Mouse (Mus musculus) olfactory bulb, adult 2 months (tissue): ENCODE measurements around the gene Rora.

Source experiments
- CTCF ChIP-seq: fragments of 200-500 bp; IDR thresholded peaks from 2 replicates; pipeline ENCODE4 v1.5.1; 2012; ENCODE audit warnings: low read depth, mild to moderate bottlenecking, low read length, moderate library complexity; ENCODE audit not compliant: insufficient read depth
- POLR2A ChIP-seq: fragments of 200-500 bp; IDR thresholded peaks from 2 replicates; pipeline ENCODE4 v1.6.1; 2012; ENCODE audit warnings: mild to moderate bottlenecking, low read depth, low read length, moderate library complexity; ENCODE audit not compliant: insufficient read depth

DNA sequence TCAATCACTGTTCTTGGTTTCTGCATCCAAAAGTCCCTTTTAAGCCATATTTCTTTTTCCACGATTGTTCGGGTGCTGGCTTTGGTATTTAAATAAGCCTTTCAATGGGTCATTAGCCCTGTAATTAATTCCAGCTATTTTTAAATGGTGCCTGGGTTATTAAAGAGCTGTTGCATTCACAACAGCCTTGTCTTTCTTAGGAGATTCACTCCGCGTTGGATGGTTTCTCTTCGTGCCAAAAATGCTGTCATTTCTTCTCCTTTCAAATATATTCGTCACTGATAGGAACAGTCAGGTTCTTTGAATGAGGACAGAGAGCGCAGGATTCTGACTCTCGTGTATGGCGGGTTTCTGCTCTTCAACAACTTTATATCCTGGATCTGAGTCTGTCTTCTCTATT lies 673.5 kb downstream of the Rora start:
- TF ChIP-seq CTCF (no peak), POLR2A (no peak)
